Mouse (Mus musculus) small intestine, adult 2 months (tissue): Measurements from ENCODE around the gene Fam131b. TPM values are rescaled to one million over a fixed set of nuclear protein-coding genes. Genes with fewer than 3 reads are reported as not detected.

ENCODE experiments used
- H3K27ac ChIP-seq: fragments of 200-500 bp; 2 replicates; pipeline ENCODE4 v1.5.1; 2012; ENCODE audit warnings: low read depth, low read length, control low read depth, inconsistent platforms; ENCODE audit not compliant: insufficient read depth
- H3K27me3 ChIP-seq: fragments of 200-500 bp; 2 replicates; pipeline ENCODE4 v1.6.1; 2012; ENCODE audit warnings: mild to moderate bottlenecking, moderate library complexity, low read length, inconsistent platforms; ENCODE audit not compliant: control insufficient read depth, insufficient read depth
- H3K36me3 ChIP-seq: fragments of 200-500 bp; 2 replicates; pipeline ENCODE4 v1.6.1; 2012; ENCODE audit warnings: mild to moderate bottlenecking, low read length, control low read depth, inconsistent platforms; ENCODE audit not compliant: control insufficient read depth, insufficient read depth
- H3K4me1 ChIP-seq: fragments of 200-500 bp; 2 replicates; pipeline ENCODE4 v1.6.1; 2012; ENCODE audit warnings: low read length, inconsistent platforms, mixed read lengths; ENCODE audit not compliant: control insufficient read depth, insufficient read depth, insufficient read length
- H3K4me3 ChIP-seq: fragments of 200-500 bp; 2 replicates; pipeline ENCODE4 v1.5.1; 2012; ENCODE audit warnings: low read depth, mild to moderate bottlenecking, control low read depth, inconsistent platforms, low read length, moderate library complexity
- CTCF ChIP-seq: fragments of 200-500 bp; IDR thresholded peaks from 2 replicates; pipeline ENCODE4 v1.5.1; 2012; ENCODE audit warnings: low read depth, mild to moderate bottlenecking, control low read depth, inconsistent platforms, low read length, moderate library complexity, mixed read lengths; ENCODE audit not compliant: insufficient replicate concordance, insufficient read length; ENCODE audit errors: extremely low read depth
- POLR2A ChIP-seq: fragments of 200-500 bp; IDR thresholded peaks from 2 replicates; pipeline ENCODE4 v1.6.1; 2012; ENCODE audit warnings: low read depth, mild to moderate bottlenecking, control low read depth, inconsistent platforms, low read length, moderate library complexity
- WGBS: fragments of 180-500 bp; shearing (Covaris S2); methylation state at CpG from one replicate; pipeline ENCODE4 v1.1.7; 2018; 5-methylcytosine and 5-hydroxymethylcytosine counted together
- polyA plus RNA-seq: library from polyadenylated mRNA; depleted of rRNA; stranded (reverse); fragments of >200 nt; gene quantifications from 2 replicates; pipeline ENCODE4 v1.2.3, GENCODE M21; 2012

Gene Fam131b
- polyA plus RNA-seq, 1 experiment = 0.19 TPM

GRCm38 (mm10) chr6:42324067-42324481 is 369 bp downstream of the Fam131b start:
- H3K27me3 ChIP-seq = peaks cover 27% of the 10 kb centered on the region
- WGBS = under 1% methylated on average over 28 of the region's 32 CpGs
- no peak for TF ChIP-seq POLR2A
- no peak for TF ChIP-seq CTCF
- H3K4me3 ChIP-seq = peak overlapping the region; percentile 47
- peaks cover 3% of the 10 kb centered on the region; the same call in 1 of the 2 replicates for H3K4me1 ChIP-seq
- H3K27ac ChIP-seq = no peak overlapping the region
- no peaks in the 10 kb centered on the region for H3K36me3 ChIP-seq

- WGBS = 3% methylated on average over 28 of the region's 28 CpGs
- TF ChIP-seq POLR2A (no peak), CTCF (no peak)
- H3K36me3 ChIP-seq = no peaks in the 10 kb centered on the region
- peaks cover 27% of the 10 kb centered on the region for H3K27me3 ChIP-seq
- peaks cover 3% of the 10 kb centered on the region; the same call in 1 of the 2 replicates for H3K4me1 ChIP-seq
- H3K27ac ChIP-seq = no peak overlapping the region
- peak overlapping the region; percentile 47 for H3K4me3 ChIP-seq
Measured at GRCm38 (mm10) chr6:42323371-42324066, 924 bp downstream of the Fam131b start.

GRCm38 (mm10) chr6:42318293-42318692 is 6.2 kb downstream of the Fam131b start:
- peaks cover 12% of the 10 kb centered on the region for H3K27me3 ChIP-seq
- WGBS = 78% methylated on average over 4 of the region's 4 CpGs
- TF ChIP-seq POLR2A = no peak
- TF ChIP-seq CTCF = no peak
- no peak overlapping the region for H3K4me3 ChIP-seq
- no peaks in the 10 kb centered on the region for H3K4me1 ChIP-seq
- no peaks in the 10 kb centered on the region for H3K36me3 ChIP-seq
- no peak overlapping the region for H3K27ac ChIP-seq

GRCm38 (mm10) chr6:42310427-42311053 is 13.9 kb downstream of the Fam131b start:
- Histone ChIP-seq H3K4me1 (peaks cover 6% of the 10 kb centered on the region; the same call in 1 of the 2 replicates), H3K4me3 (no peak overlapping the region), H3K27ac (no peak overlapping the region), H3K36me3 (no peaks in the 10 kb centered on the region), H3K27me3 (no peaks in the 10 kb centered on the region; the same call in 1 of the 2 replicates)
- 41% methylated on average over 2 of the region's 2 CpGs for WGBS
- TF ChIP-seq POLR2A (no peak), CTCF (no peak)

- Histone ChIP-seq H3K27ac (no peak overlapping the region), H3K27me3 (no peaks in the 10 kb centered on the region; the same call in 1 of the 2 replicates), H3K36me3 (no peaks in the 10 kb centered on the region), H3K4me1 (peaks cover 6% of the 10 kb centered on the region; the same call in 1 of the 2 replicates), H3K4me3 (no peak overlapping the region)
- TF ChIP-seq POLR2A = no peak
- peak; percentile 44; the same call in 1 of the 2 replicates for TF ChIP-seq CTCF
- WGBS = 25% methylated on average over 8 of the region's 8 CpGs
Measured at GRCm38 (mm10) chr6:42309816-42310378, 14.5 kb downstream of the Fam131b start.

DNA sequence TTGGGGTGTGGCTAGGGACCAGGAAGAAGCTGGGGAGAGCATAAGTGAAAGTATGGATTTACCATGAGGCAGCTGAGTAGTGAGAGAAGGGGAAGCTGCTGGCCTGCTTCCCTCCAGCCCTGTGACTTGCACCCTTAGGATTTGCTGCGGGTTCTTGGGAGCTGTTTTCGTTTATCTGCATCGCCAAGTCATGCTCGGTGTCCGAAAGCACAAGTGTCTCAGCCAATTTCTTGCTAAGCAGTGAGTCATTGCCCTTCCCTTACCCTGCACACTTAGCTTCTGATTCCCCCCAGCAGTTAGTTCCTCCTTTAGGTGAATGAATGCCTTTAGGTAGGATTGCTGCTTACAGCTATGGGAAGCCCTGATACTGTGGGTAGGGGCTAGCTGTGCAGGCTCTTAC is 25.1 kb downstream of the Fam131b start:
- Histone ChIP-seq H3K27me3 (no peaks in the 10 kb centered on the region), H3K27ac (no peak overlapping the region), H3K4me3 (no peak overlapping the region), H3K36me3 (no peaks in the 10 kb centered on the region), H3K4me1 (peaks cover 8% of the 10 kb centered on the region; the same call in 1 of the 2 replicates)
- WGBS = 24% methylated on average over 5 of the region's 5 CpGs
- no peak for TF ChIP-seq POLR2A

DNA sequence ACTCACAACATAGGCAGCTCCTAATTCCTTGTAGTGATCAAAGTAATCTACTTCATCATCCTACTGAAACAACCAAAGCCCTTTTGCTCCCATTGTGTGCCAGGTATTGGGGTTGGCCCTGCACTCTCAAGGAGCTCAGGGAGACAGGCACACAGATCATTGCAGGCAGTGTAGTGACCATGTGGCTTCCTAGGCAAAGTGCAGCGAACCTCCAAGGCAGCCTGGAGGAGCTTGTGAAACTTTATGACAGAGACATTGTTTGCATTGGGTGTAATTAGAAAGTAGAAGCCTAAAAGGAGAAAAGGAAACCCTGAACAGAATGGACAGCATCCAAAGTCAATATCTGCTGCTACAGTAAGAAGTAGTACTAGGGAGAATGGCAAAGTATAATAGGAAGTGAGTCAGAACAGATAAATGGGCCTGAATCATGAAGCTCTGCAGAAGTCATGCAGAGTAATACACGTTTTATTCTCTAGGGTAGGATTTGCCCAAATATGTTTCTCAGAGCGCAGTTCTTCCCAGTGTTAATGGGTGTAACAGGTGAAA is 28.8 kb downstream of the Fam131b start:
- no peaks in the 10 kb centered on the region for H3K36me3 ChIP-seq
- H3K27me3 ChIP-seq = no peaks in the 10 kb centered on the region
- TF ChIP-seq POLR2A = no peak
- TF ChIP-seq CTCF = no peak
- no peak overlapping the region for H3K4me3 ChIP-seq
- peaks cover 11% of the 10 kb centered on the region; the same call in 1 of the 2 replicates for H3K4me1 ChIP-seq
- H3K27ac ChIP-seq = no peak overlapping the region
- 27% methylated on average over 3 of the region's 3 CpGs for WGBS
